8 mouse cellular contexts compared by ENCODE assay signal in the genomic region with DNA sequence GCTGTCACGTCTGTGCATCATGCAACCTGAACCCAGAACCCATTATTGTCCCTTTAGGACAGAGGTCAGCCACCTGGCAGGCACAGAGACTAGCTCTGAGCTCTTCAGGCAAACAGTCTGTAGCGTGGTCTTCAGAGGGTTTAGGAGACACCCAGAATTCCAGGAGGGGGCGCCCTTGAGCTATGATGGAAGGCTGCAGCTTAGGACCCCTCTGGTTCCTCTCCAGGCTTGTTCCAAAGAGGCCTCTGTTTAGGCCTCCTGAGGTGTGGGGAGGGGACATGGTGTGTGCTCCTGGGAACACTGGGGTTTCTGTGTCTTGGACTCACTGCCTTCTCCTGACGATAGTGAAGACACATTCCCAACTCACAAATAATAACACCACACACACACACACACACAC. TPM values are rescaled to one million over a fixed set of nuclear protein-coding genes. Genes with fewer than 3 reads are reported as not detected.
A peak's percentile ranks its signal among the peaks of the same experiment; 100 is the strongest.
DNase-seq lines count a peak whose midpoint lies in the region; ATAC-seq and TF ChIP-seq lines count a peak whose summit lies in the region.

No protein-coding gene starts in this region.

- no peaks in the 10 kb centered on the region for H3K9me3 ChIP-seq in intestine, postnatal 0 days (ENCODE audit: control insufficient read depth)
- peaks cover 3% of the 10 kb centered on the region; the same call in 1 of the 2 replicates for H3K9me3 ChIP-seq in limb, embryonic 11.5 days (ENCODE audit: control insufficient read depth, low read length)

- H3K27me3 ChIP-seq in intestine, postnatal 0 days (replicated peaks; ENCODE audit: control insufficient read depth, insufficient read depth, low read length), result no peaks in the 10 kb centered on the region
- H3K27me3 ChIP-seq in limb, embryonic 11.5 days (ENCODE audit: control insufficient read depth, insufficient read depth, low read length), result 0 out of 2 replicates have a peak, but pooled peaks cover 6% of the 10 kb centered on the region

- H3K9ac ChIP-seq in intestine, postnatal 0 days (ENCODE audit: low read depth, low read length), result no peak overlapping the region
- no peak overlapping the region for H3K9ac ChIP-seq in limb, embryonic 11.5 days (ENCODE audit: low read length)

- H3K36me3 ChIP-seq in intestine, postnatal 0 days (ENCODE audit: control insufficient read depth, insufficient read depth), result no peaks in the 10 kb centered on the region
- H3K36me3 ChIP-seq in limb, embryonic 11.5 days (ENCODE audit: control insufficient read depth, insufficient read depth, low read length), result no peaks in the 10 kb centered on the region

- 38% methylated on average over 4 of the region's 4 CpGs for WGBS in intestine, postnatal 0 days
- WGBS in limb, embryonic 11.5 days, result 12% methylated on average over 4 of the region's 4 CpGs

- intact Hi-C loops in gastrocnemius, adult 2 months (cut with DNase I), result loop anchor here (5.0 kb wide), 2 partner anchors 608 to 1078 kb away; no protein-coding TSS in a partner anchor

- H3K27ac ChIP-seq in bone marrow macrophage, adult 2 months (ENCODE audit: insufficient read depth, low read depth, low read length), result no peak overlapping the region
- H3K27ac ChIP-seq in gastrocnemius, adult 2 months, result no peak overlapping the region
- H3K27ac ChIP-seq in intestine, postnatal 0 days (ENCODE audit: low read depth, low read length), result no peak overlapping the region
- H3K27ac ChIP-seq in limb, embryonic 11.5 days (replicated peaks; ENCODE audit: low read depth, low read length), result no peak overlapping the region

- TF ChIP-seq CTCF in bone marrow macrophage, adult 2 months (IDR thresholded peaks at IDR 0.05; ENCODE audit: low read depth, low read length), result peak; percentile 51; the same call in 1 of the 2 replicates
- peak; percentile 85 for TF ChIP-seq CTCF in gastrocnemius, adult 2 months (IDR thresholded peaks at IDR 0.05)
- peak; percentile 81 for TF ChIP-seq CTCF in intestine, postnatal 0 days (IDR thresholded peaks at IDR 0.05; ENCODE audit: low read depth)

- ATAC-seq in intestine, postnatal 0 days, result no peak
- ATAC-seq in limb, embryonic 11.5 days (ENCODE audit: insufficient number of reproducible peaks, low FRiP score, low TSS enrichment, low read depth), result 0 out of 2 replicates have a peak, but pooled peaks have one; percentile 60

- peaks cover 20% of the 10 kb centered on the region for H3K4me1 ChIP-seq in bone marrow macrophage, adult 2 months (ENCODE audit: control insufficient read depth, insufficient read depth, low read length)
- H3K4me1 ChIP-seq in intestine, postnatal 0 days (replicated peaks; ENCODE audit: control insufficient read depth, insufficient read depth, low read length), result no peaks in the 10 kb centered on the region
- H3K4me1 ChIP-seq in limb, embryonic 11.5 days (ENCODE audit: control insufficient read depth, insufficient read depth, low read length), result no peaks in the 10 kb centered on the region; the same call in 1 of the 2 replicates

- no peak overlapping the region for H3K4me2 ChIP-seq in intestine, postnatal 0 days (replicated peaks; ENCODE audit: low read depth)
- H3K4me2 ChIP-seq in limb, embryonic 11.5 days (ENCODE audit: low read depth, severe bottlenecking), result no peak overlapping the region

- no peak for TF ChIP-seq POLR2A in bone marrow macrophage, adult 2 months (IDR thresholded peaks at IDR 0.05; ENCODE audit: borderline replicate concordance, low read depth, low read length)

- DNase-seq in cerebellum, postnatal 10 days, result peak; percentile 83 to 84
- no peak for DNase-seq in cerebellum, adult 11 months
- DNase-seq in gastrocnemius, adult 2 months, result peak; percentile 84
- DNase-seq in limb, embryonic 11.5 days (ENCODE audit: low spot score), result peak; percentile 93
- DNase-seq in naive thymus-derived CD4-positive, alpha-beta T cell, adult 2 months (ENCODE audit: low read depth), result peak; percentile 12
- peak; percentile 67 for DNase-seq in thymus, postnatal 0 days (ENCODE audit: low spot score)

- H3K4me3 ChIP-seq in bone marrow macrophage, adult 2 months (ENCODE audit: insufficient read depth, low read length), result no peak overlapping the region
- H3K4me3 ChIP-seq in gastrocnemius, adult 2 months, result no peak overlapping the region
- H3K4me3 ChIP-seq in intestine, postnatal 0 days (ENCODE audit: low read depth, low read length), result no peak overlapping the region
- no peak overlapping the region for H3K4me3 ChIP-seq in limb, embryonic 11.5 days (ENCODE audit: low read depth, low read length)

RNA-seq across cellular contexts. Expression of a gene that starts 20.4 kb away (rescaled TPM):
- polyA plus RNA-seq in bone marrow macrophage, adult 2 months (2012; ENCODE audit: insufficient read depth, insufficient read length, missing spikeins), result 0.76 and 1.0 TPM in 2 replicates
- total RNA-seq in gastrocnemius, adult 2 months (2021), result 10 to 100 TPM in 1 of 2 experiments, 1 to 10 TPM in 1; 8.1 to 10.7 TPM
- 5.7 and 6.5 TPM in 2 replicates for polyA plus RNA-seq in intestine, postnatal 0 days (2015; fragmentation: Nextera tagmentation; extraction: Ambion mirVana)
- polyA plus RNA-seq in limb, embryonic 11.5 days (2014; fragmentation: Nextera tagmentation; extraction: Ambion mirVana), result 12.8 and 16.1 TPM in 2 replicates
- polyA plus RNA-seq in thymus, postnatal 0 days (2015; fragmentation: Nextera tagmentation; extraction: Ambion mirVana), result 3.0 and 3.2 TPM in 2 replicates

RNA-seq across cellular contexts. Expression of a gene that starts 50.5 kb away (rescaled TPM):
- 18.3 and 20.1 TPM in 2 replicates for polyA plus RNA-seq in bone marrow macrophage, adult 2 months (2012; ENCODE audit: insufficient read depth, insufficient read length, missing spikeins)
- total RNA-seq in gastrocnemius, adult 2 months (2021), result 1 to 10 TPM; 2.6 to 2.9 TPM
- polyA plus RNA-seq in intestine, postnatal 0 days (2015; fragmentation: Nextera tagmentation; extraction: Ambion mirVana), result 0.73 and 1.8 TPM in 2 replicates
- 0.20 and 0.52 TPM in 2 replicates for polyA plus RNA-seq in limb, embryonic 11.5 days (2014; fragmentation: Nextera tagmentation; extraction: Ambion mirVana)
- polyA plus RNA-seq in thymus, postnatal 0 days (2015; fragmentation: Nextera tagmentation; extraction: Ambion mirVana), result 0.21 and 0.32 TPM in 2 replicates
